Mouse (Mus musculus) liver, embryonic 11.5 days (tissue): Measurements from ENCODE around the gene Selenbp2. TPM values are rescaled to one million over a fixed set of nuclear protein-coding genes. Genes with fewer than 3 reads are reported as not detected.
"Not testable (repeated sequence)": the region's sequence is repeated elsewhere in the genome, so short reads cannot be mapped to it uniquely, and the experiment has no call there.

Experiments
- ATAC-seq: fragments of 200-750 bp; cut with Nextera tagmentation; replicated peaks from 2 replicates; pipeline ENCODE4 v1.8.0; 2017; ENCODE audit warnings: moderate number of reproducible peaks, mild to moderate bottlenecking, moderate TSS enrichment, moderate library complexity; ENCODE audit not compliant: low FRiP score
- DNase-seq: peaks from one replicate; pipeline ENCODE4 v3.0.0-alpha.2; 2017; ENCODE audit warnings: low spot score
- H3K27ac ChIP-seq: fragments of 300-500 bp; sonication (generic); 2 replicates; pipeline ENCODE4 v1.5.1; 2014; ENCODE audit warnings: mild to moderate bottlenecking, low read depth, low read length, control low read depth
- H3K27me3 ChIP-seq: fragments of 300-500 bp; sonication (generic); replicated peaks from 2 replicates; pipeline ENCODE4 v1.6.1; 2014; ENCODE audit warnings: low read length, mixed read lengths; ENCODE audit not compliant: control insufficient read depth, insufficient read depth
- H3K36me3 ChIP-seq: fragments of 300-500 bp; sonication (generic); 2 replicates; pipeline ENCODE4 v1.6.1; 2014; ENCODE audit warnings: mild to moderate bottlenecking, low read length, moderate library complexity, mixed read lengths; ENCODE audit not compliant: control insufficient read depth, insufficient read depth
- H3K4me1 ChIP-seq: fragments of 300-500 bp; sonication (generic); replicated peaks from 2 replicates; pipeline ENCODE4 v1.6.1; 2014; ENCODE audit warnings: low read length, mixed read lengths; ENCODE audit not compliant: control insufficient read depth, insufficient read depth
- H3K4me2 ChIP-seq: fragments of 300-500 bp; sonication (generic); 2 replicates; pipeline ENCODE4 v1.6.1; 2014; ENCODE audit warnings: mild to moderate bottlenecking, control low read depth, moderate library complexity
- H3K4me3 ChIP-seq: fragments of 300-500 bp; sonication (generic); 2 replicates; pipeline ENCODE4 v1.5.1; 2014; ENCODE audit warnings: low read depth, low read length, control low read depth
- H3K9ac ChIP-seq: fragments of 300-500 bp; sonication (generic); 2 replicates; pipeline ENCODE4 v1.6.1; 2014; ENCODE audit warnings: low read depth, low read length, control low read depth
- H3K9me3 ChIP-seq: fragments of 300-500 bp; sonication (generic); 2 replicates; pipeline ENCODE4 v1.6.1; 2016; ENCODE audit warnings: low read length, inconsistent platforms, mixed read lengths; ENCODE audit not compliant: control insufficient read depth
- WGBS: fragments of 180-500 bp; shearing (Covaris S2); extraction: QIAGEN DNeasy Blood & Tissue Kit; methylation state at CpG from one replicate; pipeline ENCODE4 v1.1.7; 2014; 5-methylcytosine and 5-hydroxymethylcytosine counted together
- polyA plus RNA-seq: library from polyadenylated mRNA; unstranded; fragments of >200 nt; fragmentation: Nextera tagmentation; extraction: Ambion mirVana; gene quantifications from 2 replicates; pipeline ENCODE4 v1.2.1, GENCODE M21; 2014

The Selenbp2 gene
- polyA plus RNA-seq, 1 experiment from 2014 or later, result 2.6 TPM

DNA sequence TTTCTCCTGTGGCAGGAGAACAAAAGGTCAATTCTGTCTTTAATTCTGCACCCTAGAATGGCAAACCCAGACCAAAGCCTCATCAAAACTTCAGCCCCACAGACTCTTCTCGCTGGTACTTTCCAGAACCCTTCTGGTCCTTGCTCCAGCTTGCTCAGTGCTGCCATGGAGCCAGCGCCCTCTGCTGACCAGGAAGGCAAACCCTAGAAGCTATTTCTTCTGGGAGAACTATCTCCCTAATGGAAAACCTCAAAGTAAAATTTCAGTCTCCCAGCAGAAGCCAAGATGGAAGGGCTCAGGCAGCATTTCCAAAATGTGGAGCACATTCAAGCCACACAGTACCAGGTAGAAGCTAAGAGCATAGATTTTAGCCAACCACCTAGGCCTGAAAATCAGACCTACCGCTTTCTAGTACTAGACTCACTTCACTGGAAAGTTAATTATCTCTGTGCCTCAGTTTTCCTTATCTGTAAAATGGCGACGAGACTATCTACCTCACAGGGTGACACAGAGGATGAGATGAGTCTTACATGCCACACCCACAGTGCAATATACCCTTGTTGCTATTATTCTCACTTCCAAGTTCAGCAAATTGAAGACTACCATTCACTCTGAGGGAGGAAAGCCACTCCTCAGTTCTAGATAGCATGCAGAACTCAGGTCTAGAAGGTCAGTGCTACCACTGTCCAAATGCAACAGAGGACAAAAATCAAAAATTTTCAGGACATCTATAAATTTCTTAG is 28.1 kb upstream of the Selenbp2 start:
- H3K4me1 ChIP-seq, H3K9me3 ChIP-seq, H3K27me3 ChIP-seq, H3K36me3 ChIP-seq, DNase-seq, H3K9ac ChIP-seq, H3K4me3 ChIP-seq: not testable (repeated sequence)
- peak; percentile 76 for ATAC-seq
- Histone ChIP-seq H3K4me2 (peak overlapping the region; percentile 43), H3K27ac (peak overlapping the region; percentile 70; the same call in 1 of the 2 replicates)
- 44% methylated on average over 3 of the region's 5 CpGs for WGBS

DNA sequence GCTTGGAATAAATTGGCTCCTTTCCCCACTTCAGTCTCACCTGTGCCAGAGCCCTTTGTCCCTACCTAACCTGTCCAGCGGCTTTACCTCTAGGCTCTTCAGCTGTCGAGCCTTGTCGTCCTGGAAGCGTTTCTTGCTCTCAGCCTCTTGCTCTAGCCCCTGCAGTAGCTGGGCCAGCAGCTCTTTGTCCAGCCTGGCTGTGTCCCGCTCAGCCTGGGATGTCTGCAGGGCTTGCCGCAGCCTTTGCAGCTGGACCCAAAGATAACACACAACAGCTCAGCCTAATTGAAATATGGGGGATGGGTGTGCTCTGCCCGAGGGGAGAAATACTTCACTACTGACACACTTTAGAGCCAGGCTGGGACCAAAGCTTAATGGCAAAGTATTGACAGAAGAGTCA is 27.5 kb upstream of the Selenbp2 start:
- Histone ChIP-seq H3K4me2 (peak overlapping the region; percentile 43), H3K27ac (peak overlapping the region; percentile 70; the same call in 1 of the 2 replicates)
- H3K9me3 ChIP-seq, H3K9ac ChIP-seq, H3K27me3 ChIP-seq, H3K4me1 ChIP-seq, H3K36me3 ChIP-seq, H3K4me3 ChIP-seq: not testable (repeated sequence)
- peak; percentile 45 for DNase-seq
- 15% methylated on average over 7 of the region's 7 CpGs for WGBS
- peak; percentile 90 for ATAC-seq

- not testable (repeated sequence) for ATAC-seq, H3K4me1 ChIP-seq, H3K36me3 ChIP-seq, H3K4me2 ChIP-seq, H3K9me3 ChIP-seq, H3K27ac ChIP-seq, DNase-seq, H3K27me3 ChIP-seq, H3K9ac ChIP-seq, H3K4me3 ChIP-seq
- WGBS, result 71% methylated on average over 9 of the region's 9 CpGs
Observed at GRCm38 (mm10) chr3:94675101-94675500, 18.3 kb upstream of the Selenbp2 start.

DNA sequence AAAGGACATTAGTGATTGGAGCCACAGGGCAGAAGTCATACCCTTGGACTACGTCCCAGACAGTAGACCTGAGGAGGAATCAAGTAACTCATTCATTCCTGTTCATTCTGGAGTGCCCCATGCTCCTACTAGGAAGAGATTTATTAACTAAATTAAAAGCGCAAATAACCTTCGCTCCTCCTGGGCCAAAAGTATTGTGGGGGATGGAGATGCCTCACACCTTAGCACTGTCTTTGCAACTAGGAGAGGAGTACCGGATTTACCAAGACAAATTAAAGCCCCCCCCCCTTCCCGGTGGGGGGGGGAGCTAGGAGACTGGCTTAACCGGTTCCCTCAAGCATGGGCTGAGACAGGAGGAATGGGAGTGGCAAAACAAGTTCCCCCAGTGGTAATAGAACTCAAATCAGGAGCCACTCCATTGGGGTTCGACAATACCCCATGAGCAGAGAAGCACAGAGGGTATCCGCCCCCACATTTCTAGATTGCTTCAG is 14.0 kb upstream of the Selenbp2 start:
- Histone ChIP-seq H3K27ac (no peak overlapping the region), H3K4me2 (no peak overlapping the region), H3K36me3 (no peaks in the 10 kb centered on the region), H3K4me1 (peaks cover 5% of the 10 kb centered on the region; the same call in 1 of the 2 replicates), H3K27me3 (no peaks in the 10 kb centered on the region), H3K4me3 (no peak overlapping the region), H3K9ac (no peak overlapping the region), H3K9me3 (no peaks in the 10 kb centered on the region)
- 75% methylated on average over 8 of the region's 8 CpGs for WGBS
- DNase-seq (no peak), ATAC-seq (peak; percentile 30; the same call in 1 of the 2 replicates)

GRCm38 (mm10) chr3:94680032-94680431 is 13.3 kb upstream of the Selenbp2 start:
- H3K9me3 ChIP-seq, H3K27ac ChIP-seq, H3K4me1 ChIP-seq, H3K36me3 ChIP-seq, H3K4me3 ChIP-seq, H3K27me3 ChIP-seq, DNase-seq, H3K9ac ChIP-seq, H3K4me2 ChIP-seq, ATAC-seq: not testable (repeated sequence)
- 79% methylated on average over 12 of the region's 12 CpGs for WGBS

GRCm38 (mm10) chr3:94680783-94681182 is 12.6 kb upstream of the Selenbp2 start:
- no peaks in the 10 kb centered on the region for H3K9me3 ChIP-seq
- H3K4me1 ChIP-seq, result peaks cover 5% of the 10 kb centered on the region
- 85% methylated on average over 16 of the region's 16 CpGs for WGBS
- no peaks in the 10 kb centered on the region for H3K36me3 ChIP-seq
- no peak overlapping the region for H3K27ac ChIP-seq
- H3K9ac ChIP-seq, result no peak overlapping the region
- no peak overlapping the region for H3K4me3 ChIP-seq
- no peaks in the 10 kb centered on the region for H3K27me3 ChIP-seq
- no peak overlapping the region for H3K4me2 ChIP-seq
- no peak for DNase-seq
- ATAC-seq, result no peak

DNA sequence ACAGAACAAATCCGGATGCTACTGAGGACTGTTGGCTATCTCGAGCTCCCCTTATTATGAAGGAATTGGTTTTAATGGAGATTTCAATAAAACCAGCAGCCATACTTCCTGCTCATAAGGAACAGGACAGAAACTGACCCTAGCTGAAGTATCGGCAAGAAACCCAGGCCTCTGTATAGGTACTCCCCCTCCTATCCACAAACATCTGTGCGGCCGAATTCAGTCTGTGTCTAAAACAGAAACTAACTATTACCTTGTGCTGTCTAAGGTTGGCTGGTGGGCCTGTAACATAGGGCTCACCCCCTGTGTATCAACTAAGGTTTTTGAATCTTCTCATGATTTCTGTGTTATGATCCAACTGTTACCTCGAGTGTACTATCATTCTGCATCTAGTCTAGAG is 9.7 kb upstream of the Selenbp2 start:
- Histone ChIP-seq H3K9ac (no peak overlapping the region), H3K27me3 (no peaks in the 10 kb centered on the region), H3K36me3 (no peaks in the 10 kb centered on the region), H3K4me2 (no peak overlapping the region), H3K9me3 (no peaks in the 10 kb centered on the region), H3K4me3 (no peak overlapping the region), H3K4me1 (peaks cover 12% of the 10 kb centered on the region), H3K27ac (no peak overlapping the region)
- DNase-seq, result no peak
- WGBS, result 78% methylated on average over 6 of the region's 6 CpGs
- no peak for ATAC-seq

GRCm38 (mm10) chr3:94685989-94686772 is 7.2 kb upstream of the Selenbp2 start:
- not testable (repeated sequence) for H3K36me3 ChIP-seq, H3K9me3 ChIP-seq, H3K27me3 ChIP-seq, DNase-seq, H3K9ac ChIP-seq, H3K4me3 ChIP-seq
- peak; percentile 95 for ATAC-seq
- WGBS, result 48% methylated on average over 8 of the region's 8 CpGs
- H3K4me1 ChIP-seq, result peaks cover 12% of the 10 kb centered on the region
- peak overlapping the region; percentile 54 for H3K4me2 ChIP-seq
- H3K27ac ChIP-seq, result peak overlapping the region; percentile 85
